In the genomic region with DNA sequence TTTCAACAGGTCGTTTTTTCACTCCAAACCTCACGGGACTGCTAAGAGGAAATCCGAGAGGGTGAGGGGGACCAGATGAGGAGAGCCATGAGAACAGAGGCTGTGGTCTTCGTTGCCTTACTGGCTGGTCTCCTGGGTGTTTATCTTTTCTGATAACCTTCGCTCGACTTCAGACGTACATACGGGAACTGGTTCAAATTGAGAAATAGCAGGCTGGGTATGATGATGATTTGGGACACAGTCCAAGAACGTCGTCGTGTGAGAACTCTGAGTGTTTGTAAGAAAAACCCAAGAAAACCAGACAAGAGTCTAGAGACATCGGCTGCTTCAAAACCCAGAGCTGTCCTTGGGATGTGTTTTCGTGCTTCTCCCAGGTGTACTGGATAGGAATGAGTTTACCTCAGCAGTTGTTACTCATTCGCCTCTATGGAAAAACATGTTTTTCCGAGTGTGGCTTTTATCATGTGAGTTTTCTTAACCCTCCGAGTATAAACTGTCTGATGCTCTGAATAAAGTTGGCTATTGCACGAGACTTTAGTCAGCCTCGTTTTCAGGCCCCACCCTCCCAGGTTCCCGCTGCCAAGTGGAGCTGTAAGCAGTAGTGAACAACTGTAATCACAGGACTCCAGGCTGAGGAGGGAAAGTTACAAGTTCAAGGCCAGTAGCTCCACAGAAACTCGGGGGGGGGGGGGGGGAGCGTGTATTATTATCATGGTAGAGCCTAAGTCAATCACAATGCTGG, we compare ENCODE assay signal across 17 mouse cellular contexts. TPM values are rescaled to one million over a fixed set of nuclear protein-coding genes. Genes with fewer than 3 reads are reported as not detected.
DNase-seq lines count a peak whose midpoint lies in the region; ATAC-seq lines count a peak whose summit lies in the region.
"Had no signal": no experiment of that assay in that cellular context is flagged by ENCODE, and none has a peak within 500 bp of the region (broad histone marks: within the 10 kb centered on the region; RNA-seq: fewer than 3 reads in every experiment).

No protein-coding gene starts in this region.

- no peak overlapping the region for H3K9ac ChIP-seq in heart, embryonic 14.5 days (ENCODE audit: low read length)
- no peak overlapping the region for H3K9ac ChIP-seq in lung, embryonic 16.5 days (ENCODE audit: low read length)
- H3K9ac ChIP-seq: neural tube, embryonic 12.5 days had no signal

- H3K36me3 ChIP-seq in heart, embryonic 14.5 days (ENCODE audit: control insufficient read depth, insufficient read depth, low read length), result no peaks in the 10 kb centered on the region
- H3K36me3 ChIP-seq in lung, embryonic 16.5 days (ENCODE audit: control insufficient read depth, insufficient read depth, low read length), result no peaks in the 10 kb centered on the region
- H3K36me3 ChIP-seq: neural tube, embryonic 12.5 days had no signal

- whole genome bisulfite sequencing in heart, embryonic 14.5 days, result 24% methylated on average over 21 of the region's 21 CpGs
- WGBS in lung, embryonic 16.5 days, result 15% methylated on average over 21 of the region's 21 CpGs

- no peaks in the 10 kb centered on the region for H3K9me3 ChIP-seq in heart, embryonic 14.5 days (ENCODE audit: control insufficient read depth, low read length)
- no peaks in the 10 kb centered on the region for H3K9me3 ChIP-seq in lung, embryonic 16.5 days (ENCODE audit: control insufficient read depth, low read length)
- H3K9me3 ChIP-seq: neural tube, embryonic 12.5 days had no signal

- H3K27me3 ChIP-seq in heart, embryonic 14.5 days (ENCODE audit: control insufficient read depth, insufficient read depth, low read length), result no peaks in the 10 kb centered on the region
- no peaks in the 10 kb centered on the region for H3K27me3 ChIP-seq in lung, embryonic 16.5 days (ENCODE audit: control insufficient read depth, insufficient read depth, low read depth, low read length)
- H3K27me3 ChIP-seq: neural tube, embryonic 12.5 days had no signal

- H3K27ac ChIP-seq in heart, embryonic 14.5 days (replicated peaks in 1 of 2; ENCODE audit: control insufficient read depth in 1 of 2, insufficient read depth in 1 of 2, low read depth in 2 of 2, low read length in 2 of 2), result peak overlapping the region; percentile 52 to 70
- peak overlapping the region; percentile 34; the same call in 1 of the 2 replicates for H3K27ac ChIP-seq in lung, embryonic 16.5 days (ENCODE audit: low read length)
- H3K27ac ChIP-seq: macrophage; neural tube, embryonic 12.5 days had no signal

- peak overlapping the region; percentile 39 for H3K4me2 ChIP-seq in heart, embryonic 14.5 days (ENCODE audit: low read length)
- H3K4me2 ChIP-seq in lung, embryonic 16.5 days (ENCODE audit: low read depth, low read length), result peak overlapping the region; percentile 21
- H3K4me2 ChIP-seq: neural tube, embryonic 12.5 days had no signal

- ATAC-seq in heart, embryonic 14.5 days (ENCODE audit: insufficient number of reproducible peaks, insufficient read depth, low FRiP score, low read depth), result peak; percentile 28; the same call in 1 of the 2 replicates
- ATAC-seq in lung, embryonic 16.5 days (ENCODE audit: low read depth), result peak; percentile 66
- ATAC-seq: forebrain, embryonic 16.5 days had no signal

- DNase-seq in adrenal gland, postnatal 14 days, result peak; percentile 26
- no peak for DNase-seq in adrenal gland, postnatal 10 days
- DNase-seq in heart, adult 18-20 months, result no peak
- DNase-seq in lung, postnatal 25 days (ENCODE audit: low spot score), result no peak
- DNase-seq in yolk sac, embryonic 10.5 days (ENCODE audit: low spot score), result peak; percentile 62
- no peak for DNase-seq in cerebellum, adult 18-20 months
- DNase-seq: gastrocnemius, postnatal 25 days; kidney, adult 8-10 months; kidney, postnatal 4 days; midbrain, embryonic 14.5 days; right cerebral cortex, postnatal 4 days had no signal

- H3K4me1 ChIP-seq in heart, embryonic 14.5 days (ENCODE audit: control insufficient read depth in 2 of 2, insufficient read depth in 2 of 2, low read length in 2 of 2), result peaks cover 28 to 33% of the 10 kb centered on the region in 2 experiments
- H3K4me1 ChIP-seq in lung, embryonic 16.5 days (replicated peaks; ENCODE audit: control insufficient read depth, insufficient read depth, low read length), result peaks cover 36% of the 10 kb centered on the region

- H3K4me3 ChIP-seq in heart, embryonic 14.5 days (ENCODE audit: control insufficient read depth in 1 of 2, insufficient read depth in 1 of 2, low read depth in 1 of 2, low read length in 2 of 2), result no peak overlapping the region
- H3K4me3 ChIP-seq in lung, embryonic 16.5 days (ENCODE audit: low read length), result no peak overlapping the region
- H3K4me3 ChIP-seq: neural tube, embryonic 12.5 days had no signal

RNA-seq across cellular contexts. Expression of a gene that starts 46.6 kb away (rescaled TPM):
- total RNA-seq in adrenal gland, postnatal 14 days (2021), result 11.5 and 11.8 TPM in 2 replicates
- total RNA-seq in adrenal gland, postnatal 10 days (2021), result 10 to 100 TPM in 1 of 2 experiments, 1 to 10 TPM in 1; 9.7 to 11.4 TPM
- 4.1 and 4.7 TPM in 2 replicates for polyA plus RNA-seq in heart, embryonic 14.5 days (2014; fragmentation: Nextera tagmentation; extraction: Ambion mirVana)
- total RNA-seq in heart, adult 18-20 months (2021), result 1 to 10 TPM; 8.4 to 9.3 TPM
- 5.5 and 5.6 TPM in 2 replicates for polyA plus RNA-seq in lung, embryonic 16.5 days (2015; fragmentation: Nextera tagmentation; extraction: Ambion mirVana)
- total RNA-seq: common myeloid progenitor, adult 5-6 weeks had no signal

Comparison
In these comparisons a context has a peak if more than half of its experiments do, and no peak if none do; other contexts are left out.
1. DNase-seq: peak in adrenal gland, postnatal 14 days (single experiment) and yolk sac, embryonic 10.5 days (single experiment); none in adrenal gland, postnatal 10 days (single experiment), heart, adult 18-20 months (0 of 2), lung, postnatal 25 days (single experiment) and cerebellum, adult 18-20 months (0 of 2).